Mouse (Mus musculus): ENCODE data around the gene Olfr923. TPM values are rescaled to one million over a fixed set of nuclear protein-coding genes. Genes with fewer than 3 reads are reported as not detected.

Olfr923 gene
- polyA plus RNA-seq, 1 experiment from 2014 or later = not detected

- no peak within 1 kb of the TSS for H3K4me2 ChIP-seq (replicated peaks; ENCODE audit: low read depth, low read length)
- no peaks in the 10 kb centered on the region for H3K4me1 ChIP-seq (ENCODE audit: control insufficient read depth, insufficient read depth, low read length)
- no peaks in the 10 kb centered on the region for H3K27me3 ChIP-seq (ENCODE audit: control insufficient read depth, insufficient read depth, low read length)
- WGBS = 75% methylated on average over 2 of the region's 2 CpGs
- H3K4me3 ChIP-seq (ENCODE audit: low read depth, low read length) = no peak within 1 kb of the TSS
- H3K9ac ChIP-seq (replicated peaks; ENCODE audit: low read depth, low read length) = no peak within 1 kb of the TSS
- peaks cover 6% of the 10 kb centered on the region; the same call in 1 of the 2 replicates for H3K9me3 ChIP-seq (ENCODE audit: control insufficient read depth, low read depth, low read length)
- no peak for ATAC-seq (ENCODE audit: insufficient number of reproducible peaks, insufficient read depth, low FRiP score, low read depth)
- no peaks in the 10 kb centered on the region for H3K36me3 ChIP-seq (ENCODE audit: control insufficient read depth, insufficient read depth, low read length)
- H3K27ac ChIP-seq (ENCODE audit: low read length) = no peak within 1 kb of the TSS
These were observed 50.5 kb downstream of the Olfr923 start, which contains the start of gene Olfr926 for GRCm38 (mm10) chr9:38876826-38877225. Olfr926 (plus strand) TSS chr9:38877126.

Other genes starting within 250 kb of the Olfr923 start
- not detected in 2 replicates for gene Olfr912, start 246.4 kb upstream of the Olfr923 start, polyA plus RNA-seq (2014; fragmentation: Nextera tagmentation; extraction: Ambion mirVana)
- not detected in 2 replicates for gene Olfr913, start 233.8 kb upstream of the Olfr923 start, polyA plus RNA-seq (2014; fragmentation: Nextera tagmentation; extraction: Ambion mirVana)
- not detected in 2 replicates for gene Olfr914, start 221.4 kb upstream of the Olfr923 start, polyA plus RNA-seq (2014; fragmentation: Nextera tagmentation; extraction: Ambion mirVana)
- not detected in 2 replicates for gene Olfr916, start 166.7 kb upstream of the Olfr923 start, polyA plus RNA-seq (2014; fragmentation: Nextera tagmentation; extraction: Ambion mirVana)
- gene Olfr917, start 160.7 kb upstream of the Olfr923 start, polyA plus RNA-seq (2014; fragmentation: Nextera tagmentation; extraction: Ambion mirVana) = not detected in 2 replicates
- not detected in 2 replicates for gene Olfr918, start 151.9 kb upstream of the Olfr923 start, polyA plus RNA-seq (2014; fragmentation: Nextera tagmentation; extraction: Ambion mirVana)
- not detected in 2 replicates for gene Olfr919, start 122.9 kb upstream of the Olfr923 start, polyA plus RNA-seq (2014; fragmentation: Nextera tagmentation; extraction: Ambion mirVana)
- gene Vwa5a, start 108.3 kb upstream of the Olfr923 start, polyA plus RNA-seq (2014; fragmentation: Nextera tagmentation; extraction: Ambion mirVana) = 25.4 and 26.3 TPM in 2 replicates
- gene Olfr920, start 74.2 kb upstream of the Olfr923 start, polyA plus RNA-seq (2014; fragmentation: Nextera tagmentation; extraction: Ambion mirVana) = 0.08 and 0.17 TPM in 2 replicates
- gene Olfr921, start 53.5 kb upstream of the Olfr923 start, polyA plus RNA-seq (2014; fragmentation: Nextera tagmentation; extraction: Ambion mirVana) = not detected in 2 replicates
- gene Olfr922, start 11.9 kb upstream of the Olfr923 start, polyA plus RNA-seq (2014; fragmentation: Nextera tagmentation; extraction: Ambion mirVana) = not detected in 2 replicates
- gene Olfr924, start 17.9 kb downstream of the Olfr923 start, polyA plus RNA-seq (2014; fragmentation: Nextera tagmentation; extraction: Ambion mirVana) = not detected in 2 replicates
- gene Olfr26, start 28.5 kb downstream of the Olfr923 start, polyA plus RNA-seq (2014; fragmentation: Nextera tagmentation; extraction: Ambion mirVana) = not detected in 2 replicates
- gene Olfr926, start 50.6 kb downstream of the Olfr923 start, polyA plus RNA-seq (2014; fragmentation: Nextera tagmentation; extraction: Ambion mirVana) = not detected in 2 replicates
- gene Olfr930, start 103.3 kb downstream of the Olfr923 start, polyA plus RNA-seq (2014; fragmentation: Nextera tagmentation; extraction: Ambion mirVana) = not detected in 2 replicates
- not detected in 2 replicates for gene Olfr933, start 145.8 kb downstream of the Olfr923 start, polyA plus RNA-seq (2014; fragmentation: Nextera tagmentation; extraction: Ambion mirVana)
- not detected in 2 replicates for gene Olfr934, start 161.8 kb downstream of the Olfr923 start, polyA plus RNA-seq (2014; fragmentation: Nextera tagmentation; extraction: Ambion mirVana)
- not detected in 2 replicates for gene Olfr935, start 173.1 kb downstream of the Olfr923 start, polyA plus RNA-seq (2014; fragmentation: Nextera tagmentation; extraction: Ambion mirVana)
- gene Olfr146, start 196.8 kb downstream of the Olfr923 start, polyA plus RNA-seq (2014; fragmentation: Nextera tagmentation; extraction: Ambion mirVana) = not detected in 2 replicates
- gene Olfr937, start 238.4 kb downstream of the Olfr923 start, polyA plus RNA-seq (2014; fragmentation: Nextera tagmentation; extraction: Ambion mirVana) = not detected in 2 replicates